Mouse (Mus musculus): ENCODE data around the gene Krt16. TPM values are rescaled to one million over a fixed set of nuclear protein-coding genes. Genes with fewer than 3 reads are reported as not detected.

Krt16 gene
- 0.06 and 0.12 TPM in 2 replicates for polyA plus RNA-seq (2012; rRNA removed)

DNA sequence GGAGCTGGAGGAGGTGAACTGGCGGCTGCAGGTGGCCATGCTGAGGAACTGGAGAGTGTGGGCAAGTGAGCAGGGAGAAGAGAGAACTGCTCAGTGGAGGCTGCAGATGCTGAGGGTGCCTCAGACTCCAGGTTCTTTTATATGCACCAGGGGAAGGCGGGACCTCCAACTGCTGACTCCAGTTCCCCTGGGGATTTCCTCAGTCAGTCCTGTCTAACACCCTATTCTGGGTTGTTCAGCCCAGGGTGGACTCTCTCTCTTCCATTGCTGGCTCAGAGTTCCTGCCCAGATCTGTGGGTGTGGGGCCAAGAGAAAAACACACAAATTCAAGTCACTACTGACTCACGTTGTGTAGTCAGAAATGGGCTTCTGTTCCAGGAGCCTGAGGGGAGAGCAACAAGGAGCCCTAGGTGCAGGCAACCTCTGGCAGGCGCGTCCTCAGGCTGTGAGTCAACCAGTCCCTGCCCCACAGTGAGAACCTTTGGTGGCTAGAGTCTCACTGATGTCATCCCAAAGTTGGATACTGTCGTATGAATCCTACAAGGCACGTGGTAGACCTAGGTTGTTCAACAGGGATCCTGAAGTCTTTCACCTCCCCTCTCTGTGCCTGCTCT is at the start of gene Krt16:
Gene Krt16, minus strand, starts transcription at position 51 of the 614 bp plus-strand sequence.
- DNase-seq (ENCODE audit: low read depth): no peak
- TF ChIP-seq CTCF (IDR thresholded peaks at IDR 0.05; ENCODE audit: borderline replicate concordance, extremely low read depth, insufficient read depth, insufficient read length): no peak
- TF ChIP-seq POLR2A (IDR thresholded peaks at IDR 0.05; ENCODE audit: borderline replicate concordance, extremely low read depth, insufficient read depth, insufficient read length, poor library complexity, severe bottlenecking): no peak

DNA sequence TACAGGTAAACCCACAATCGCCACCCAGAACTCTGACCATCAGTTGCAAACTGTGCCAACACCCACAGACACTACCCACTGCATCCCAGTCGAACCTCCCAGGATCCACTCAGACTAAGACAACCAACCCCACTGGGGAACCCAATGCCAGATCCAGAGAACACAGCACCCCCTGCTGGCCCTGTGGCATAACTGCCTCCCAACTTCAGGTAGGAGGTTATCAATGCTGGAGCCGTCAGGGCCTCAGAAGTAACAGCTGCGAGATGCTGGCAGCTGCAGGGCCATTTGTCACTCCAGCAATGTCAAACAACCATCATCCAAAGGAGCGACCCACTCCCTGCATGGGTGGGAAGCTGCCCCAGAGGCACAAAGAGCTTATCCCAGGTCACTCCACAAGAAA is 49.1 kb upstream of the Krt16 start:
- TF ChIP-seq CTCF (IDR thresholded peaks at IDR 0.05; ENCODE audit: borderline replicate concordance, extremely low read depth, insufficient read depth, insufficient read length) (peak; percentile 55; the same call in 1 of the 2 replicates), POLR2A (IDR thresholded peaks at IDR 0.05; ENCODE audit: borderline replicate concordance, extremely low read depth, insufficient read depth, insufficient read length, poor library complexity, severe bottlenecking) (no peak)
- no peak for DNase-seq (ENCODE audit: low read depth)

DNA sequence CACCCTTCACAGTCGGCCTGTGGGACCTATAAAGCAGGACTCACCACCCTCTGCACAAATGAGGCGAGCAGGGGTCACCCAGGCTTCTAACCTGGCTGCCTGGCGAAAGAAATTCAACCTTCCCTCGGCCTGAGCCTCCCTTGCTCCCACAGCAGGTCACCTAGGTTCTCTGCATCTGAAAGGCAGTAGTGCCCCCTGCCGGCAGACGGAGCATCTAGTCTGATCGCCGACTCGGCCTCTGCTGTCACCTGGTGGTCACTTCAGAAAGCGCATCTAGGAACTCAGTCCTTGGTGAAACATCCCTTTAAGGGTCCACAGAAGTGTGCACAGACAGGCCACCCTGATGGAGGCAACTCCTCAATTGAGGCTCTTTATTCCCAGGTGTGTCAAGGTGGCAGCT is 46.6 kb upstream of the Krt16 start:
- peak; percentile 100 for TF ChIP-seq CTCF (IDR thresholded peaks at IDR 0.05; ENCODE audit: borderline replicate concordance, extremely low read depth, insufficient read depth, insufficient read length)
- no peak for TF ChIP-seq POLR2A (IDR thresholded peaks at IDR 0.05; ENCODE audit: borderline replicate concordance, extremely low read depth, insufficient read depth, insufficient read length, poor library complexity, severe bottlenecking)
- peak; percentile 91 for DNase-seq (ENCODE audit: low read depth)

DNA sequence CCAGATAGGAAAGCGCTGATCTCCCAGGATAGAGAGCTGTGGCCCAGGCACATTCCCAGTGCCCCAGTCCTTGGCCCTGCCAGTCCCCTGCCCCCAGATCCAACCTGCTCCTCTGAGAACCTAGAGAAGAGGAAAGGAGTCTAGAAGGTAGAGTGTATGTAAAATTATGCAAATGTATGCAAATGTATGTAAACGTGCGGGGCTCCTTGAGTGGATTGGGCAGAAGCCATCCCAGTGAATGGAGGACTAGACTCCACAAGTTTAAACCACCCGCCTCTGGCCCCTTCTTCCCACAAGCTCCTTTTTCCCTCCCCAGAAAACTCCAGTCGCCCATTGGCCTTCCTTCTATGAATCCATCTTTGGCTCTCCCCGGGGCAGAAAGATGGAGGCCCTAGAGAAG is 44.2 kb upstream of the Krt16 start:
- DNase-seq (ENCODE audit: low read depth): peak; percentile 75
- TF ChIP-seq POLR2A (IDR thresholded peaks at IDR 0.05; ENCODE audit: borderline replicate concordance, extremely low read depth, insufficient read depth, insufficient read length, poor library complexity, severe bottlenecking): no peak
- TF ChIP-seq CTCF (IDR thresholded peaks at IDR 0.05; ENCODE audit: borderline replicate concordance, extremely low read depth, insufficient read depth, insufficient read length): no peak

DNA sequence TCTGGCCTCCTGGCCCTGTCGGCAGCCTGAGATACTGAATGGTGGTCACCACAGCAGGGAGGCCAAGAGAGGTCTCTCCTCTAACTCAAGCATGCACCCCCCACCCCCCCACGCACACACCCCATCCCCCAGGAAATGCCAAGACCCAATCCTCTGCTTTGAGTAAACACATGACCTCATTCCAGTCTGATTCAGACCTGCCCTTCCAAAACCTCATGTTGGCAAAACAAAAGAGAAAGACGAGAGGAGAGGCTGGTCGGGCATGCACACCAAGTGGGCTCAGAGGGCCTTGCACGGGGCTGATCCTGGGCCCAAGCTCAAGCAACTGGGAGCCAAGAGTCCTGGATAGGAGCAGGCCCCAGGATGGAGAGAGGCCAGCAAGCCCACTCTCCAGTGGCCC is 41.5 kb upstream of the Krt16 start:
- DNase-seq (ENCODE audit: low read depth): peak; percentile 34
- TF ChIP-seq CTCF (IDR thresholded peaks at IDR 0.05; ENCODE audit: borderline replicate concordance, extremely low read depth, insufficient read depth, insufficient read length) (no peak), POLR2A (IDR thresholded peaks at IDR 0.05; ENCODE audit: borderline replicate concordance, extremely low read depth, insufficient read depth, insufficient read length, poor library complexity, severe bottlenecking) (no peak)

DNA sequence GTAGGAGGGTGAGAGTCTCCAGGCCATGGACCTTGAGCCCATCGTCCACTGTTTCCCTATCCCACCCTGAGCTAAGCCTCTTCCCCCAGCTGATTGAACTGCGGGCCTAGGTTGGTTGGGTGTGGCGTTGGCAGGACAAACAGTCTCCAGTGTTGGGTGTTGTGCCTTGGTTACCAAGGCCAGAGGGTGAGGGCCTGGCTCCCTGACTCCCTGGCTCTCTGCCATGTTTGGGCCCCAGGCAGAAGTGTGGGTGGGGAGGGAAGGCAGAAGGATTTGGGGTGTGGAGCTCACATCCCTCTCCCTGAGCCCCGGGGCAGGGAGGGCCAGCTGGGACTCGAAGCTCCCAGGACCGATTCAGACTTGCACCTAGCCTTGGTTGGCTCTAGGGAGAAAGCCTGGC is 40.2 kb upstream of the Krt16 start:
- no peak for DNase-seq (ENCODE audit: low read depth)
- TF ChIP-seq CTCF (IDR thresholded peaks at IDR 0.05; ENCODE audit: borderline replicate concordance, extremely low read depth, insufficient read depth, insufficient read length) (no peak), POLR2A (IDR thresholded peaks at IDR 0.05; ENCODE audit: borderline replicate concordance, extremely low read depth, insufficient read depth, insufficient read length, poor library complexity, severe bottlenecking) (no peak)

DNA sequence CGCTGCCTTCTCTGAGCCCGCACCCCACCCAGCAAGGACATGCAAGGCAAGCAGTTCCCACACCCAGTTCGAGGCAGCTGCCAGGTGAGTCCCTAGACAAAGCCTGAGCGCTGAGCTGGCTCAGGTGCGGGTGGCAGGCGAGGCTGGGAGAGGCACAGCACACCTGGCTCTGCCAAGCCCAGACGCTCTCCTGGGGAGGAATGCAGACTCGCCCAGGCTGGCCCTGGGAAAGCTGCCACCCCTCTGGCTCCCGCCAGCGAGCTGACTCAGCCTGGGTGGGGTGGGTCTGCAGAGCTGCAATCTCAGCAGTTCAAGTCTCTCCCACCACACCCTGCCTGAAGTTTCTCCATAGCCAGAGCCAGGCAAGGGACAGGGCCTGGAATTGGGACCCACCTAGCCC is 38.3 kb upstream of the Krt16 start:
- DNase-seq (ENCODE audit: low read depth): peak; percentile 30

DNA sequence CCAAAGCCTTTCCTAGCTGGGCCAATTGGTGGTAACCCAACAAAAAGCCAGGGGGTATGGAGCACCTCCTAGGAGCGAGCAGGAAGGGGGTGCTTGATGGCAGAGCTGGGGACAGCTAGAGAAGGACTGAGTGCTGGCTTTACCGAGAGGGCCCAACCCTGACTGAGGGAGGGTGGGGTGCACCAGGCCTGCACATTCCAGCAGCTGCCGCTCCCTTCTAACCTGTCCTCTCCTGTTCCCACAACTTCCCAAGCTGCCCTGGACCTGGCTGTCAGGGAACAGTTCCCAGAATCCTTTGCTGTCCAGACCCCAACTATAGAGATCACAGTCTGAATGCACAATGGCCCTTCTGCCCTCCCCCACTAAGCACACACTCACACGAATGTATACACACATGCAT is 36.3 kb upstream of the Krt16 start:
- TF ChIP-seq CTCF (IDR thresholded peaks at IDR 0.05; ENCODE audit: borderline replicate concordance, extremely low read depth, insufficient read depth, insufficient read length): no peak
- TF ChIP-seq POLR2A (IDR thresholded peaks at IDR 0.05; ENCODE audit: borderline replicate concordance, extremely low read depth, insufficient read depth, insufficient read length, poor library complexity, severe bottlenecking): no peak
- no peak for DNase-seq (ENCODE audit: low read depth)

More for the DNA sequence above, 38.3 kb upstream of the Krt16 start:
- TF ChIP-seq CTCF (IDR thresholded peaks at IDR 0.05; ENCODE audit: borderline replicate concordance, extremely low read depth, insufficient read depth, insufficient read length) (no peak), POLR2A (IDR thresholded peaks at IDR 0.05; ENCODE audit: borderline replicate concordance, extremely low read depth, insufficient read depth, insufficient read length, poor library complexity, severe bottlenecking) (no peak)

DNA sequence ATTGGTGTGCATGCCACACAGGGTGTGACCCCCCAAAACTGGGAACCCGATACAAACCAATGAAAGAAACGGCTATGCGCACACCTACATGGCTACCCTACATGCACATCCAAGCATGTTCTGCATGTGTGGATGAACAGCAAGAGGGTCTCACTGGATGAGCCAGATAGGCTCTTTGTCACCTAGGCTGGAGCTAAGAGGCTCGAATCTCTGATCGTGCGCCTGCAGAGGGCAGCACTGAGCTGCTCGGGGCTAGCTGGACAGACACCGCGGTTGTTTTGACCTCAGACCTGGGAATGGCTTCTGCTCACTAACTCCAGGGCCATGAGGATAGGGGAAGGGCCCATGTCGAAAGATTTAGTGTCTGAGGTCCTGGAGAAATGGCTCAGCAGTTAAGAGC is 33.8 kb upstream of the Krt16 start:
- TF ChIP-seq POLR2A (IDR thresholded peaks at IDR 0.05; ENCODE audit: borderline replicate concordance, extremely low read depth, insufficient read depth, insufficient read length, poor library complexity, severe bottlenecking) (no peak), CTCF (IDR thresholded peaks at IDR 0.05; ENCODE audit: borderline replicate concordance, extremely low read depth, insufficient read depth, insufficient read length) (peak; percentile 92)
- peak; percentile 76 for DNase-seq (ENCODE audit: low read depth)

DNA sequence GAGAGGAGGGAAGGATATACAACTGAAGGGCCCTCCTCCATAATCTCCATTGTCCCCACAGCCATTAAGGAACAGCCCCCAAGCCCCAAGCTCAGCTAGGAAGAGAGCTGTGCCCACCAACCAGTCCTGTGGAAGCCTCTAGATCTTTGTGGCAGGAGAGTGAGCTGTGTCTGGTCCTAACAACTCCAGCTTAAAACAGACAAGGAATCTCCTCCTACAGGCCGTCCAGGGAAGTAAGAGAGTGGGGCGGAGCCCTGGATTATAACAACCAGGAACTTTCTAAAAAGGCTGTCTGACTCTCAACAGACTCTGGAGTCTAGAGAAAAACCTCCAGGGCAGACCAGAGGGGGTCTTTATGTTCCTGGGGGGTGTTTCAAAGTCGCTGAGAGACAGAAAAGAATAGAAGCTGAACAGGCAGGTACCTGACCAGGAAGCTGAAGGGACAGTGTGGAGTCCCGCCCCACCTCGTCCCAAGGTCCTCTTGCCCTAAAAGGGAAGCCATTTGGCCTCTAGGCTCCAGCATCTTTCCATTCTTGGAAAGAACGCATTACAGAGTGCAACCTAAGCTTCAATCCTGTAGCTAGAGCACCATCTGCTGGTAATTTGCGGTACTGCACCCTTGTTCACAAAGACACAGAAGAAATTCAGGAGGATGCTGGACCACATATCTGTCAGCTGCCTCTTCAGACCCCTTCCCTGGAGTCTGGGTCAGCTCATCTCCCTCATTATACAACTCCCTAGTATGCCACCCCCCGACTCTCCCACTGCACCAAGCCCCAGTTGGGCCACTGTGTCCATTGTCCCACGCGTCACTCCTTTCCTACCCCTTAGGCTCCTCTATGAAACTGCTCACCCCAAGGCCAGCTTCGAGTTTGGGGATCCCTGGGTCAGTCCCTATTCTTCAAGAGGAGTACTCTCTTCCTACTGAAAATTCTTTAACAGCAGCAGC is 33.2 kb upstream of the Krt16 start:
- DNase-seq (ENCODE audit: low read depth): peak; percentile 91
- TF ChIP-seq POLR2A (IDR thresholded peaks at IDR 0.05; ENCODE audit: borderline replicate concordance, extremely low read depth, insufficient read depth, insufficient read length, poor library complexity, severe bottlenecking) (no peak), CTCF (IDR thresholded peaks at IDR 0.05; ENCODE audit: borderline replicate concordance, extremely low read depth, insufficient read depth, insufficient read length) (peak; percentile 92)

DNA sequence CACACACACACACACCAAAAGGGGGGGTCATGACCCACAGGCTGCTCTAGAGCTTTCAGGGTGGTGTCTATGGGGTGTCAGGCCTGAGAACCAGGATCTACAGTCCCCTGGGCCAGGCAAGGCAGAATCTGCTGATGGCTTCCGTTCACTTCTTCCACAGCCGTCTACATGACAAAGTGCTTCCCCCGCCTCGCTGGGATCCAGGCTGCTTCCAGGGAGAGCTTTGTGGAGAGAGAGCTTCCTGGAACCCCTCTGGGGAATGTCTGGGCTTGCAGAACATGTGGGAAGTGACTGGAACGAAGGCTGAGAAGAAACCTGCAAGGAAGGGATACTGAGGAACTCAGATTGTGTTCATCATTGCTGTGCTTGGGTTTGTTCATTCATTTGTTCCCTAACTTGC is 30.1 kb upstream of the Krt16 start:
- TF ChIP-seq CTCF (IDR thresholded peaks at IDR 0.05; ENCODE audit: borderline replicate concordance, extremely low read depth, insufficient read depth, insufficient read length): no peak
- no peak for TF ChIP-seq POLR2A (IDR thresholded peaks at IDR 0.05; ENCODE audit: borderline replicate concordance, extremely low read depth, insufficient read depth, insufficient read length, poor library complexity, severe bottlenecking)

More for the DNA sequence above, 30.1 kb upstream of the Krt16 start:
- DNase-seq (ENCODE audit: low read depth): no peak

Data from brain, embryonic 14.5 days (tissue).